Mouse (Mus musculus) frontal cortex, postnatal 36 days (tissue): ENCODE results near the gene Polr3e.
A peak's percentile ranks its signal among the peaks of the same experiment; 100 is the strongest.

Experiments
- DNase-seq, 2 experiments: peaks; one replicate each; pipeline ENCODE4 v3.0.0; 2022; ENCODE audit warnings: low spot score in 2 of 2

Polr3e gene

DNA sequence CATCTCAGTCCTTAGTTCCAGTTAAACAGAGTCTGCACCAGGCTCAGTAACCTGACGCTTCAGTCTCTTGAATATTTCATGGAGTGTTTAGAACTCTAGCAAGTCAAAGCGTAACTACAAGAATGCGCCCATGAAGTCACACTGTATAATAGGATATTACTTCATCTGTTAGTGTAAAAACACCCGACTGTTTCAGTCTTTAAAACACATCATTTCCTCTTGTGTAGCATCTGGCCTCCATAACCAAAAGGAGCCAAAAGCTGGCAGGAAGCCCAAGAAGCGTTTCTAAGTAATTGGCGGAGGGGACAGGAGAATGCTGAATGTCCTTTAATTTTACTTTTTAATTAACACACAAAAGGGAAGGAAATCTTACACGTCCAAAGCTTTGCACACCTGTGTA is 59.5 kb downstream of the Polr3e start:
- DNase-seq: no peak

DNA sequence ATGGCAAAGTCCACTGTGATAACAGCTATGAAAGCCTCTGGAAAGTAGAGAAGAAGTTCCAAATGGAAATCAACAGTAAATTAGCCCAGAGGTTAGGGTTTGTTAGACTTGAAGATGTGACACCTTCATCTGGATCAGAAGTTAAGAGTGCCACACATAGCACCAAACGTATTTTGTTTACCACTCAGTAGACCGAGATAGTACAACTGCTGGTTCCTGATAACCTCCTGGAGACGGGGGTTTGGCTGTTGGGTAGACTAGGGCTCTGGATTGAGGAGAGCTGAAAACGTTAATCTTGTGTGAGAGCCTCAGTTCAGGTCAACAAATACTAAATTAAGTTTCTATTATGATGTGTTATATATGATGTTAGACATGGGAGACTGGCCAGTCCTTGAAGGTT is 62.5 kb downstream of the Polr3e start:
- no peak for DNase-seq

DNA sequence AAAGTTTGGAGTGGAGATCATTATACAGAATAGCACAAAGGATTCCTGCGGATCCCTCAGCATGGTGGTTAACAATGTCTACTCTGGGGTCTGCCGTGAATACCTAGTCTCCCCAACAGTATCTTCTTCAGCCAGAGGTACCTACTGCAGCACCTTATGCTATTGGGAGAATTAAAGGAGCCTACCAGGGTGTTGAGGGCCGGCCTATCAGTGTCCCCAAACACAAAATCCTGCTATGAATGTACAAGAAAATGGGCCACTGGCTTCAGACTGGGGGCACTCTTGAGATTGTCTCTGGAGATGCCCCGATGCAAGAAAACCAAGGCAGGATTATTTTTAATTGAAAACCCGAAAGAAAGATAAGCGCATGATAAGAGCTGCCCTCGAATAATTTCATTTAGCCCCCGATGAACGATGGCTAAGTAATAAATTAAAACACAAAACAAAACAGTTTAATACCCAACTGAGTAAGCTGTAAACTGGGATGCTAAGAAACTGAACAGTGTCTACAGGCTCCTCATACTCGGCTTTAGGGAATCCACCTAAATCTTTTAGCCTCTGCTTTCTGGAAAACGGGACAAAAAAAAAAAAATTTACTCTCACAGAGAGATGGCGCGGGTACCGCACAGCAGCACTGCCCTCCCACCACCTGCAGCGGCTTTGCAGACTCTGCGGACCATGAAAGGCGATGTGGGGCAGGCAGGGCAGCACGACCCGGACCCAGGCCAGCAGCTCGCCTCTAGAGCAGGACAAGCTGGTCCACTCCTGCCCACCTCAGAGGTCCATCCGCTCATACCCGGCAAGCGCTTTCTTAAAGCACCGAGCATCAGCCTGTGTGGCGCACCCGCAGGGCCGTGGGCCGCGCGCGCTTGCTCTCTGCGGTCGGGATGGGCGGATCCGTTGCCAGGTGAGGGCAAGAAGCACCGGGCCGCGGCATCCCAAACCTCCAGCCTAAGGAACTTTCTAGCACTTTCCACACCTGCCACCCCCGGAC is 63.7 kb downstream of the Polr3e start:
- peak; percentile 25 to 42 for DNase-seq

DNA sequence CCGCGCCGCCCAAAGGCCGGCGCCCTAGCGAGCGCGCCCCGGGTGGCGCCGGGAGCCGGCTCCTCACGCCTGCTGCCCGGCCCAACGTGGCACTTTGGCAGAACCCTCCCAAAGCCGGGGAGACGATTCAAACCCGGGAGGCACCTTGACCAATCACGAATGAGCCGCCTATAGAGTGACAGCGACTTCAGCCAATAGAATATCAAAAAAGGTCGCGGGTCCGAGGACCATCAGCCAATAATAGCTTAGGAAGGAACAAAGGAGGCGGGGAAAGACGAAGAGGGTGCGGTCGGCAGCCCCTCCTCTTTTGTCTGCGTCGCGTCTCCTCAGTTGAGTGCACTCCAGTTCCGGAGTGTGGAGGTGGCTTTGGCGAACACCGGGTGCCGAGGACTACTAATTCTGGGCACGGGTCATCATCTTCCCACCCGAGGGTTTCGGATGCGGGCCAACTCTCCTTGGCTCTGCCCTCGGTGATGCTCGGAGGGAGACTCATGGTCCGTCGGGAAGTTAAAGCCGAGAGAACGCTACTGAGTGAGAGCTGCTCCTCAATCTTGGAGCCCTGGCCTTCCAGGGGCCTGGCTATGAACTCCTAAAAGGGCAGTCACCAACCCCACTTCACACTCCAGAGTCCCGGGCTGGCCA is 64.8 kb downstream of the Polr3e start, which contains the start of the genes Cdr2 and Mfsd13b:
Gene Cdr2 (minus strand): TSS at position 113 of the 642 bp plus-strand sequence.
Gene Mfsd13b (plus strand): TSS at position 310 of the 642 bp plus-strand sequence.
- peak; percentile 95 to 98 for DNase-seq

DNA sequence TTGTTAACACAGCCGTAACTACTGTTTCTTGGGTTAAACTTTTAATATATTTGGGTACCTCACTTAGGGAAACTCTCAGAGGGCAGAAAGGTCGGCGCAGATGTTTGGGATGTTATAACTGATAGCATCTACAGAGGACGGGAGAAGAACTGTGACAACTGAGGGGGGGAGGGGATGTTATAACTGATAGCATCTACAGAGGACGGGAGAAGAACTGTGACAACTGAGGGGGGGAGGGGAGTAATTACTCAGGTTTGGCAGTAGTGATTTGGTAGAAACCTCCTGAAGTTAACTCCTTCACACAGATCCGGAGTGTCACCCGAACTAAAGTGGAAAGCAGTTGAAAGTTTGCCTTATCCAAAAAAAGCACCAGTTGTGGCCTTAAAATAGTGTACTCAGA is 65.4 kb downstream of the Polr3e start:
- no peak for DNase-seq

DNA sequence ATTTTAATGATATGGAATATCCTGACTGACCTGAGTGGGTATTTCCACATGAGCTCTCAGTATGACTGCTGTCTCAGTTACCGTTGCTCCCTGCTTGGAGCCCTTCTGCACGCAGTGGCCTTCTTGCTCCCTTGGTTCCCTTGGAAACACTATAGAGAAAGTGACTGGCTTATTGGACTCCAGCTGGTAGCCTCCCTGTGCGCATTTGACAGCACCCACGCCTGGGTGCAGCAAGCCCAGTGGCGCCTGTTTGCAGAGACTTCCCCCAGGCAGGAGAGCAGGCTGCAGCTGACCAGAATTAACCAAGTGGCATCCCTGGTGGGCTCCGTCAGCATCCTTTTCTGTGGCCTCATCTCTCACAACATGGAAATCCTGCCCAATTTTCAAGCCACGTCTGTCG is 73.6 kb downstream of the Polr3e start:
- DNase-seq: peak; percentile 5 to 16
